Mouse (Mus musculus) right cerebral cortex, postnatal 10 days (tissue): ENCODE measurements around the gene Lurap1.

Experiments used
- DNase-seq, 2 experiments: peaks; one replicate each; pipeline ENCODE4 v3.0.0; 2021; ENCODE audit warnings: low spot score in 2 of 2

Gene Lurap1

DNA sequence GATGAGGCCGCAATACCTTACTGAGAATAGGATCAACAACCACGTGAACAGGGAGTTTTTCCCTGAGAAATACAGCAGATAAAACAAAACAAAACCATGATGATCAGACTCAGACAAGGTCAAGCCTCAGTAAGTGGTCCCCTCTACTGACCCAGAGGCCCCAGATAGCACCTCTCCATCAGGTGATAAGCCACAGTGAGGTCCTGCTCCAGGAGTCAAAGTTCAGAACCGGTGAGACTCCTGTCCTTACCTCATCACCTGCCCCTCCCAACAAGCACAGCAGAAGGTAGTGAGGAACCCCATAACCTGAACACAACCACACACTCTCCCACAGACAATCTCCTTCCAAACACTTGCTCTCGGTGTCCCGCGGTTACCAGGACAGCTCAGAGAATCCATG is 40.4 kb downstream of the Lurap1 start:
- no peak for DNase-seq

DNA sequence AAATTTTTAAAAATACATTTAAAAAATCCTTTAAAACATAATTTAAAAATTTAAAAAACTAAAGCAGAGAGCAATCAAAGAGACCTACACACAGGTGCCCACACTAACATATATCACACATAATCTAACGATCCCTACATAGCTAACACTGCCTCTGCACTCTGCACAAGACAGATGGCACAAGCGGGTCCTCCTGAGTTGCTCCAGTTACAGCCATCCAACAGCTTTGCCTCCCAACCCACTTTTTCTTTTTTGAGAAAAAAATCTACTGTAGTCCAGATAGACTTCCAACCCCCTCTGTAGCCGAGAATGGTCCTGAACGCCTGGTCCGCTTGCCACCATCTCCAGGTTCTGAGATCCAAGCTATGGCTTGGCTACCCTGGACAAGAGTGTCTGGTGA is 45.9 kb downstream of the Lurap1 start:
- DNase-seq = no peak

DNA sequence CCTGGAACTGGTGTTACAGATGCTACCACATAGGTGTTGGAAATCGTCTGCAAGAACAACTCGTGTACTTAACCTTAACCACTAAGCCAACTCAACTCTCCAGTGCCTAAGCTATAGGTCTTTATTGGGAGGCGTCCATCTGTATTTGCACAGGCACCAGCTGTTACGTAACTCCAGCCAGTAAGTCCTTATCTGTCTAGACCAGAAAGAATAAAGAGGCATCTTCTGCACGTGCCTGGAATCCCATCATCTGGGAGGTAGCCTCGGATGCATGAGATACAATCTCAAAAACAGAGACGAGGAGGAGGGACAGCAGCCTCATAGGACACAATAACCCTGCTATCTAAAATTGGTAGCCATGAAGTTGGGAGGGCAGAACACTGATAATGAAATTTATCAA is 50.2 kb downstream of the Lurap1 start:
- DNase-seq = no peak

DNA sequence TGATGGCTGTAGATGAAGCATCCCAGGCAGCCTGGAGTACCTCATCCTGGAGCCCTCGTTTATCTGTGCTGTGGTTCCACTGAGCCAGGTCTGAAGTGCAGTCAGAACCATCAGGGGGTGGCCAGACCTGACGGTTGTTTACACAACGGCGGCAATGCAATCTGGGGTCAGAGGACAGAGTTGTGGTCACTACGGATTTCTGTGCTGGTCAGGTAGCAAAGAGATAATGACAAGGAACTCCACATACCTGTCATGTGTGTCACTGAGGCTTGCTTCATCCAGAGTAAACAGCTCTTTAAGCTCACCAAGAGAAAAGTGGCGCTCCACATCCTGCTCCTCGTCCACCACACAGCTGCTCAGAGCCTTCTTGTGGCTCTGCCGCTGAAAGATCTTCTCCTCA is 53.9 kb downstream of the Lurap1 start:
- DNase-seq = no peak

DNA sequence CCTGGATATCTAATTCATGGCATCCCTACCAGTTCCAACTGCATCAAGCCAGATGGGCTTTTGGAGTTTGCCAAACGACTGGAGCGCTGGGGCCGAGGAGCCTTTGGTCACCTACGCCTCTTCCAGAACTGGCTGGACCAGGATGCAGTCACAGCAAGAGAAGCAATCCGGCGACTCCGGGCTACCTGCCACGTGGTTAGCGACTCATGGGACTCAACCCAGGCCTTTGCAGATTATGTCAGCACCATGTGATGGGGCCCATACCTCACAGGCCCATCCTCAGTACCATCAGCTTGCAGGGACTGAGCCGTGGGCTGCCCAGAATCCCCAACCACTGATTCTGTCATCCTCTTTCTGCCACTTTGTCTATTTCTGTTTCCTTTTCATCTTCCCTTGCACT is 54.8 kb downstream of the Lurap1 start:
- no peak for DNase-seq

DNA sequence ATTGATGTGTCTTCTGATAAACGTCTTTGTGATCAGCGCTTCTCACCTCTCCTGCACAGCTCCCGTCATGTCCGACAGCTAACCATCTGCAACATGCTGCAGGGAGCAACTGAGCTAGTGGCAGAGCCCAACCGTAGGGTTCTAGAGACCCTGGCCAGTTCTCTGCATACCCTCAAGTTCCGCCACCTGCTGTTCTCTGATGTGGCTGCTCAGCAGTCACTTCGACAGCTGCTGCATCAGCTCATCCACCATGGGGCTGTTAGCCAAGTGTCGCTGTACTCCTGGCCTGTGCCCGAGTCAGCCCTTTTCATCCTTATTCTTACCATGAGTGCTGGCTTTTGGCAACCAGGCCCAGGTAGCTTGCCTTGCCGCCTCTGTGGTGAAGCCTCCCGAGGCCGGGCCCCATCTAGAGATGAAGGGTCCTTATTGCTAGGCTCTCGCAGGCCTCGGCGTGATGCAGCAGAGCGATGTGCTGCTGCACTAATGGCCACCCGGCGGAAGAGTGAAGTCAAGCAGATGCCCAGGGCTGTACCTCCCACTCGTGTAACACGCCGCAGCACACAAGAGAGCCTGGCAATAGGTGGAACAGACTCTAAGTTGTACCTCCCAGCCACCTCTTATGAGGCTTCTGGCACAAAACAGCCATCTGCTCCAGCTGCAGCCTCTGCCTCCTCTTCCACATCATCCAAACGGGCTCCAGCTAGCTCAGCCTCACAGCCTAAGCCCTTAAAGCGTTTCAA is 62.5 kb downstream of the Lurap1 start:
- no peak for DNase-seq
